In the genomic region with DNA sequence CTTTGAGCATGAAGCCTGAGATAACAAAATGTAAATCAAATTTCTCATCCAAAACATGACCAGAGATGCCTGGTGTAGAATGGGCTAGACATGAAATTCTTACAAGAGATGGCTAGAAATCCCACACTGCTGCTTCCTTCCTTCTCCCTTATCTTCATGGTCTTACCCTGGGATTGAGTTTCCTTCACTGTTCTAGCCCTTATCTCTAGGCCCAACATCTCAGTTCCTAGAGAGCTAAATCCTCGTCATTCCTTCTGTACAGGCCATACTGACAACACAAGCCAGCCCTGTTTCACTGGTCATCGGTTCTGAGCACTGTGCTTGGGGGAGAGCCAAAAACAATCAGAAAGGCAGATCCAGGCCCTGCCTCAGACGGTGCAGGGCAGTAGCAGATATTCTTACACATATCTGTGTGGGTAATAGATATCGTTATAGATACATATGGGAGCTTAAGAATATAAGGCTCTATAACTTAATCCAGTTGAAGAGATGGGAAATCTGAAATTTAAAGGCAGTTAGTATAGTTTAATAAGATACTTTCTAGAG, we compare ENCODE assay signal across 21 mouse cellular contexts. TPM values are rescaled to one million over a fixed set of nuclear protein-coding genes. Genes with fewer than 3 reads are reported as not detected.
"Had no signal": no experiment of that assay in that cellular context is flagged by ENCODE, and none has a peak within 500 bp of the region (broad histone marks: within the 10 kb centered on the region; RNA-seq: fewer than 3 reads in every experiment).

No protein-coding gene starts in this region.

RNA-seq across cellular contexts. Expression of gene Gm47985, which starts 4.6 kb away (rescaled TPM):
- total RNA-seq: layer of hippocampus, adult 2 months; layer of hippocampus, postnatal 25 days; left cerebral cortex, adult 18-20 months; left cerebral cortex, postnatal 25 days; midbrain, postnatal 0 days had no signal
- polyA plus RNA-seq: intestine, embryonic 15.5 days; lung, embryonic 14.5 days; macrophage; midbrain, postnatal 0 days; neural tube, embryonic 14.5 days; urinary bladder, adult 2 months had no signal

RNA-seq across cellular contexts. Expression of gene Gm8947, which starts 5.2 kb away (rescaled TPM):
- total RNA-seq: layer of hippocampus, adult 2 months; layer of hippocampus, postnatal 25 days; left cerebral cortex, adult 18-20 months; left cerebral cortex, postnatal 25 days; midbrain, postnatal 0 days had no signal
- polyA plus RNA-seq: limb, embryonic 10.5 days; limb, embryonic 13.5 days; lung, postnatal 0 days; macrophage; midbrain, embryonic 14.5 days; midbrain, postnatal 0 days; neural tube, embryonic 14.5 days; urinary bladder, adult 2 months had no signal

RNA-seq across cellular contexts. Expression of gene Gm47995, which starts 11.3 kb away (rescaled TPM):
- total RNA-seq: layer of hippocampus, adult 2 months; layer of hippocampus, postnatal 25 days; left cerebral cortex, adult 18-20 months; left cerebral cortex, postnatal 25 days; midbrain, postnatal 0 days had no signal
- polyA plus RNA-seq: intestine, embryonic 15.5 days; limb, embryonic 10.5 days; limb, embryonic 13.5 days; lung, embryonic 14.5 days; macrophage; midbrain, embryonic 11.5 days; midbrain, embryonic 14.5 days; midbrain, postnatal 0 days; neural tube, embryonic 11.5 days; neural tube, embryonic 14.5 days; stomach, embryonic 16.5 days; urinary bladder, adult 2 months had no signal

RNA-seq across cellular contexts. Expression of gene 3110040M04Rik, which starts 17.0 kb away (rescaled TPM):
- total RNA-seq: layer of hippocampus, adult 2 months; layer of hippocampus, postnatal 25 days; left cerebral cortex, adult 18-20 months; left cerebral cortex, postnatal 25 days; midbrain, postnatal 0 days had no signal
- polyA plus RNA-seq: limb, embryonic 10.5 days; limb, embryonic 13.5 days; lung, embryonic 14.5 days; lung, postnatal 0 days; macrophage; midbrain, embryonic 14.5 days; midbrain, postnatal 0 days; neural tube, embryonic 14.5 days; spleen, adult 2 months; testis, adult 2 months; urinary bladder, adult 2 months had no signal

RNA-seq across cellular contexts. Expression of gene Gm47996, which starts 23.0 kb away (rescaled TPM):
- total RNA-seq: layer of hippocampus, adult 2 months; layer of hippocampus, postnatal 25 days; left cerebral cortex, adult 18-20 months; left cerebral cortex, postnatal 25 days; midbrain, postnatal 0 days had no signal
- polyA plus RNA-seq: intestine, embryonic 15.5 days; kidney, embryonic 14.5 days; limb, embryonic 13.5 days; lung, embryonic 14.5 days; lung, postnatal 0 days; macrophage; midbrain, embryonic 11.5 days; midbrain, embryonic 14.5 days; midbrain, postnatal 0 days; neural tube, embryonic 11.5 days; neural tube, embryonic 14.5 days; small intestine, adult 2 months; stomach, embryonic 16.5 days; urinary bladder, adult 2 months had no signal
